Mouse (Mus musculus) retina, postnatal 7 days (tissue): ENCODE measurements around the gene Ccdc177.

Experiments used
- DNase-seq: peaks from one replicate; pipeline ENCODE4 v3.0.0-alpha.2; 2012; ENCODE audit warnings: low read depth, low spot score

The Ccdc177 gene

GRCm38 (mm10) chr12:80736464-80737282, 23.8 kb downstream of the Ccdc177 start:
- DNase-seq = no peak

GRCm38 (mm10) chr12:80734526-80735470, 25.7 kb downstream of the Ccdc177 start:
- no peak for DNase-seq

- peak; percentile 51 for DNase-seq
These were observed 29.9 kb downstream of the Ccdc177 start for GRCm38 (mm10) chr12:80730567-80730966.

DNA sequence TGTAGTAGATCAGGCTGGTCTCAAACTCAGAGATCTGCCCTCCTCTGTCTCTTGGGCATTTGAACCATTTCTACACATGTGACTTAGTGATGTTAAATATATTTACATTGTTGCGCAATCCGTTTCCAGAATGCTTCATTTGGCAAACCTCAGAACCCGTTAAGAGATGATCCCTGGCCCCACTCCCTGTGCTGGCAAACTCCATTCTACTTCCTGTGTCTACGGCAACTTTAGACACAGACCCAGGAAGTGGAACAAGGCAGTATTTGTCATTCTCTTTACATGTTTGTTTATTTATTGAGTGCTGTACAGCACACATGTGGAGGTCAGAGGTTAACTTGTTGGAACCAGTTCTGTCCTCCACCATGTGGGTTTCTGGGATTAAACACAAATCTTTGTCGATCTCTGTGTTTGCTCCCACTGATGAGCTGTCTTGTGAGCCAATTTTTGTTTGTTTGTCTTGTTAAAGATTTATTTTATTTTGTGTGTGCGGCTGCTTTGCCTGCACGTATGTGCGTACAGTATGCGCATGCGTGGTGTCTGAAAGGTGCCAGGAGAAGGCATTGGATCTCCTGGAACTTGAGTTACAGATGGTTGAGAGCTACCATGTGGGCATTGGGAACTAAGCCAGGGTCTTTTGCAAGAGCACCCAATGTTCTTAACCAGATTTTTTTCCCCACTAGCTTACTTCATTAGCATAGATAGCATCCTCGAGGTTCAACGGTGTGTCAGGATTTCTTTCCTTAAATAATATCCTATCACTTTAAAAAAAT, 30.5 kb downstream of the Ccdc177 start:
- DNase-seq = no peak

DNA sequence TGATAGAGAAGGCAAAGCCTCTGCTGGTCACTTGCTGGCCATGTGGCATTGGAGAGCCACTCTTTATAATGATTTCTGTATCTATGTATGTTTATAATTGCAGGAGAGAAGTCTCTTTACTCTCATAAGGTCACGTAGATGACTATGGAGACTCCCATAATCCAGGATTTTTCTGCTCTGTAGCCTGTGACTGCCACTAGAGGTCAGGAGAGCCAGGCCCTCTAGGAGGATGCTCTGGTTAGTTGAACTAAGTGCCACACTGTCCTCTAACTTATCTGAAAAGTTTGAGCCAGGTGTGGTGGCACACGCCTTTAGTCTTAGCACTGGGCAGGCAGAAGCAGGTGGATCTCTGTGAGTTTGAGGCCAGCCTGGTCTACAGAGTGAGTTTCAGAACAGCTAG, 31.7 kb downstream of the Ccdc177 start:
- DNase-seq = no peak

GRCm38 (mm10) chr12:80728207-80728606, 32.3 kb downstream of the Ccdc177 start:
- no peak for DNase-seq

DNA sequence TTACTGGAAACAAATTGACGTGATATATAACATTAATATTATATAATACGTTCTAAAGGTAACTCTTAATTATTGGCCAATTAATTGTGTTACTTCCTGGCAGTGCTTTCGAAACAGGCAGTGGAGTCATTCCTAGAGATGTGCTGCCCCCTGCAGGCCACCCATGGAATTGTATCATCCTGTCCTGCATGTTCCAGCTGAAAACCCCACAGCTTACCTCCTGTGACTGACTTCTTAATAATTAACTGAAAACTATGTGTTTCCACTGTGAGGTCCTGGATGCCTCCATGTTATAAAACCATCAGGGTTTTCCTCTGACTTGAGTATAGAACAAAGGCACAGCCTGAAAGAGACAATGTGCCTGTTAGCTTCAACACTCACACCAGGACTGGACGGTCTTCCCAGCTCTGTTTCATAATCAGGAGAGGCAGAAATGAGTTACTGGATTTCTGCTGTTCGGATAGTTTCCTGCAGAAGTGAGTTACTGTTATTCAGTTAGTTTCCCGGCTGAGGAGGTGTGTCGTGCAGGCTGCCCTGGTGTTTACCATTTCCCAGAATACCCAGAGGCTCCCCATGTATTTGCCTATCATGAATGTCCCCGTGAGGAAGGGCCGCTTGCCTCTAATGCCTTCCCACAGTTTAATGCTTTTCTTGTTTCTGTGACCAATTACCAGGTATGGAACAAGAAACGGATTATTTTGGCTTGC, 35.5 kb downstream of the Ccdc177 start:
- peak; percentile 60 for DNase-seq

DNA sequence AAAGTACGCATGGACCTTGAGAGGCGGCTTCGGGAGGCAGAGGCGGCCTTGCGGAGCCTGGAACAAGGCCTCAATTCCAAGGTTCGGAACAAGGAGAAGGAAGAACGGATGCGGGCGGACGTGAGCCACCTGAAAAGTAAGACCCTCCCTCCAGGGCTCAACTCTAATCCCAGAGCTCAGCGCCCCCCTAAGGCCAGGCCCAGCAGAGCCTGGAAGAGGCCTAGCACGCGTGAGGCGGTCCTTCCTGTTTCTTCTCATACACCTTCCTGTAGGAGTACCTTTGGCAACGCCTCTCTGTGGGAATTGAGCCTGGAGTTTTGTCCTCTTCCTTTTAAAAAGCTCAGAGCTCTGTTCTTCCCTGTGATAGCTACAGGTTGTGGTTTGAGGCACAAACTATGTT, 39.0 kb downstream of the Ccdc177 start:
- DNase-seq = no peak

DNA sequence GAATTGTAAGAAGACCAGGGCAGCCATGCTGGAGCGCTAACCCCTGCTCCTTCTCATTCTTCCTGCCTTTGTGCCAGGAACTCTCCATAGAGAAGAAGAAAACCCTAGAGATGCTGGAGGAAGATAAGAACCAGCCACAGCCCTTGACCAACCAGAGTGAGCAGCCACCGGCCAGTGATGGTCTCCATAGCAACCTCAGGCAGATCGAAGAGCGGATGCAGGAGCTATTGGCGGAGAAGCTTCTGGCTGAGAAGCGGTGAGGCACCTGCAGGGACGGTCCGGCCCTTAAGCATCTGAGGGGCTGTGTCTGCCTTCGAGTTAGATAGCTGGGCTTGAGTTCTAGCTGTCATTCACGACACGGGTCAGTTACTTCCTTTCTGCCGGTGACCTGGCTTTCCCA, 40.0 kb downstream of the Ccdc177 start:
- no peak for DNase-seq

DNA sequence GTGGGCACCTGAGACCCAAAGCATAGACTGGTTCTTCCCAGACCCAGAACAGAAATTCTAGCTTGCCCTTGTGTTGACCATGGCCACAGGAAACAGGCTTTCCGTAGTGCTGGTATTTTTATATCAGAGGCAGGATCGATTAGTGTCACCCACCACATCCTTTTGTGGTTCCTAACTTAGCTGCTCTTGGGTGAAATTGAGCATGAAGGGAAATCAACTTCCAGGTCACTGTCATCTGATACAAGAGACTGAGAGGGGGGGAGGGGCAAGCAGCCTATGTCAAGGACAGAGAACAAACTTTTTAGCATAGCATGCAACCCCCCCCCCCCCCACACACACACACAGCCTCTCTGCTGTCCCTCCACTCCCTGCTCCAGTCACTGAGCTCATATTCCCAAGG, 41.3 kb downstream of the Ccdc177 start:
- no peak for DNase-seq

GRCm38 (mm10) chr12:80715915-80716314, 44.6 kb downstream of the Ccdc177 start:
- no peak for DNase-seq

- no peak for DNase-seq
These were observed 53.4 kb downstream of the Ccdc177 start for GRCm38 (mm10) chr12:80706915-80707604.

GRCm38 (mm10) chr12:80706208-80706914, 54.1 kb downstream of the Ccdc177 start:
- no peak for DNase-seq
